10 mouse cellular contexts compared by ENCODE assay signal in the genomic region with DNA sequence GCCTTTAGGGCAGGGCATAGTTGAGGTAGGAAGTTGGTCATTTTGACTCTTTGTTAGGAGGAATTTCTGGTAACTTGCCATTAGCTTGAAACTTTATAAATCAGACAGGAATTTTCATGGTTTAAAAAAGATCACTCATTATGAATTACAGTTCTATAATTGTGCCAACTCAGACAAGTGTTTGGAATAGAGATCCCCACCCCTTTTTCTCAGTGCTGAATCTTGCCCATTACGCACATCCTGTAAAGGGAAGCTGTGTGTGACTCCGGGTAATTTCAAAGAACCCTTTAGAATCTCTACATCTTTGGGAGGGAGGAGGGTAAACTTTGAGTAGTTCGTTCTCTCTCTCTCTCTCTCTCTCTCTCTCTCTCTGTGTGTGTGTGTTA. TPM values are rescaled to one million over a fixed set of nuclear protein-coding genes. Genes with fewer than 3 reads are reported as not detected.
DNase-seq lines count a peak whose midpoint lies in the region; ATAC-seq and TF ChIP-seq lines count a peak whose summit lies in the region.
"Had no signal": no experiment of that assay in that cellular context is flagged by ENCODE, and none has a peak within 500 bp of the region (broad histone marks: within the 10 kb centered on the region; RNA-seq: fewer than 3 reads in every experiment).

No protein-coding gene starts in this region.

- DNase-seq in heart, adult 2 months: no peak
- no peak for DNase-seq in heart, postnatal 25 days (ENCODE audit: low spot score)
- peak; percentile 68 for DNase-seq in CD4-positive helper T cell, adult 2 months (ENCODE audit: low read depth, low spot score)
- DNase-seq in lung, postnatal 0 days (ENCODE audit: low spot score): peak; percentile 86
- no peak for DNase-seq in testis, postnatal 10 days (ENCODE audit: low spot score)
- no peak for DNase-seq in right cerebral cortex, adult 2 months (ENCODE audit: low spot score in 2 of 2)
- DNase-seq in left cerebral cortex, adult 9 months (ENCODE audit: low spot score in 2 of 2): no peak
- DNase-seq: thymus, postnatal 4 days had no signal

- WGBS in heart, adult 2 months: 31% methylated on average over 3 of the region's 3 CpGs
- WGBS in forebrain, embryonic 15.5 days: 11% methylated on average over 3 of the region's 3 CpGs
- WGBS in lung, postnatal 0 days: 4% methylated on average over 3 of the region's 3 CpGs

- no peak overlapping the region for H3K4me2 ChIP-seq in forebrain, embryonic 15.5 days (replicated peaks)
- peak overlapping the region; percentile 23; the same call in 1 of the 2 replicates for H3K4me2 ChIP-seq in lung, postnatal 0 days (replicated peaks; ENCODE audit: low read depth, low read length)

- H3K27ac ChIP-seq in heart, adult 2 months: peak overlapping the region; percentile 86
- H3K27ac ChIP-seq in forebrain, embryonic 15.5 days (replicated peaks): peak overlapping the region; percentile 45; the same call in 1 of the 2 replicates
- peak overlapping the region; percentile 77 for H3K27ac ChIP-seq in lung, postnatal 0 days (ENCODE audit: low read length)
- H3K27ac ChIP-seq: liver, embryonic 14.5 days had no signal

- peak overlapping the region; percentile 53 for H3K9ac ChIP-seq in heart, adult 2 months (ENCODE audit: low read depth, low read length)
- no peak overlapping the region for H3K9ac ChIP-seq in forebrain, embryonic 15.5 days (replicated peaks)
- H3K9ac ChIP-seq in lung, postnatal 0 days (replicated peaks; ENCODE audit: low read depth): no peak overlapping the region
- H3K9ac ChIP-seq: liver, embryonic 14.5 days had no signal

- intact Hi-C loops in heart, adult 2 months (cut with DNase I): loop anchor here (2.0 kb wide), 1 partner anchor 15 kb away; no protein-coding TSS in a partner anchor
- intact Hi-C loops in heart, postnatal 25 days (cut with DNase I): no loop called here

- H3K79me2 ChIP-seq in heart, adult 2 months (replicated peaks; ENCODE audit: control insufficient read depth, insufficient read depth, low read length): peaks cover 5% of the 10 kb centered on the region

- peaks cover 4% of the 10 kb centered on the region for H3K36me3 ChIP-seq in heart, adult 2 months (ENCODE audit: control insufficient read depth, insufficient read depth, low read length)
- H3K36me3 ChIP-seq in forebrain, embryonic 15.5 days: no peaks in the 10 kb centered on the region
- no peaks in the 10 kb centered on the region for H3K36me3 ChIP-seq in lung, postnatal 0 days (ENCODE audit: insufficient read depth, low read length)

- H3K4me3 ChIP-seq in heart, adult 2 months: no peak overlapping the region
- no peak overlapping the region for H3K4me3 ChIP-seq in forebrain, embryonic 15.5 days
- no peak overlapping the region for H3K4me3 ChIP-seq in lung, postnatal 0 days (ENCODE audit: low read depth, low read length)

- 0 out of 2 replicates have a peak, but pooled peaks have one; percentile 6 for ATAC-seq in forebrain, embryonic 15.5 days (replicated peaks)
- peak; percentile 90 for ATAC-seq in lung, postnatal 0 days

- no peak for TF ChIP-seq EP300 in heart, adult 2 months (IDR thresholded peaks at IDR 0.05; ENCODE audit: insufficient read depth, low read depth, low read length)
- peak; percentile 89; the same call in 1 of the 2 replicates for TF ChIP-seq EP300 in lung, postnatal 0 days (IDR thresholded peaks at IDR 0.05)

- no peaks in the 10 kb centered on the region for H3K9me3 ChIP-seq in forebrain, embryonic 15.5 days
- no peaks in the 10 kb centered on the region for H3K9me3 ChIP-seq in lung, postnatal 0 days (ENCODE audit: low read length)

- TF ChIP-seq POLR2A in heart, adult 2 months (IDR thresholded peaks at IDR 0.05; ENCODE audit: insufficient read depth, low read depth, low read length): no peak

- H3K27me3 ChIP-seq in heart, adult 2 months (ENCODE audit: control insufficient read depth, insufficient read depth, low read length): no peaks in the 10 kb centered on the region
- no peaks in the 10 kb centered on the region for H3K27me3 ChIP-seq in forebrain, embryonic 15.5 days
- H3K27me3 ChIP-seq in lung, postnatal 0 days (replicated peaks; ENCODE audit: insufficient read depth, low read length): no peaks in the 10 kb centered on the region

- H3K4me1 ChIP-seq in heart, adult 2 months (ENCODE audit: control insufficient read depth, insufficient read depth, low read length): peaks cover 20% of the 10 kb centered on the region
- peaks cover 8% of the 10 kb centered on the region; the same call in 1 of the 2 replicates for H3K4me1 ChIP-seq in forebrain, embryonic 15.5 days
- H3K4me1 ChIP-seq in lung, postnatal 0 days (ENCODE audit: insufficient read depth, low read depth, low read length): peaks cover 14% of the 10 kb centered on the region

- no peak for TF ChIP-seq CTCF in heart, adult 2 months (IDR thresholded peaks at IDR 0.05)
- TF ChIP-seq CTCF in lung, postnatal 0 days (IDR thresholded peaks at IDR 0.05): no peak

RNA-seq across cellular contexts. Expression of gene Swap70, which starts 15.9 kb away (rescaled TPM):
- 10 to 100 TPM; 12.1 to 12.7 TPM for total RNA-seq in heart, adult 2 months (2021)
- polyA plus RNA-seq in heart, adult 2 months (2012; rRNA removed): 7.7 and 8.8 TPM in 2 replicates
- 10 to 100 TPM; 12.7 to 14.3 TPM for total RNA-seq in heart, postnatal 25 days (2021)
- polyA plus RNA-seq in forebrain, embryonic 15.5 days (2015; fragmentation: Nextera tagmentation; extraction: Ambion mirVana): 10.4 and 11.1 TPM in 2 replicates
- 38.4 and 38.9 TPM in 2 replicates for polyA plus RNA-seq in lung, postnatal 0 days (2015; fragmentation: Nextera tagmentation; extraction: Ambion mirVana)

Comparison
In these comparisons a context has a peak if more than half of its experiments do, and no peak if none do; other contexts are left out.
1. DNase-seq: peak in CD4-positive helper T cell, adult 2 months (single experiment) and lung, postnatal 0 days (single experiment); none in heart, adult 2 months (0 of 2), heart, postnatal 25 days (single experiment), testis, postnatal 10 days (single experiment), right cerebral cortex, adult 2 months (0 of 2) and left cerebral cortex, adult 9 months (0 of 2).
2. Peak in every context shown above with its lines, with median percentiles within 50 percentile points of each other: H3K27ac ChIP-seq.